Mouse (Mus musculus) stomach, embryonic 15.5 days (tissue): ENCODE measurements around the gene Fbxw10. TPM values are rescaled to one million over a fixed set of nuclear protein-coding genes. Genes with fewer than 3 reads are reported as not detected.

Source experiments
- ATAC-seq: fragments of 200-750 bp; cut with Nextera tagmentation; 2 replicates; pipeline ENCODE4 v1.8.0; 2017; ENCODE audit warnings: low read depth, moderate number of reproducible peaks, moderate TSS enrichment; ENCODE audit not compliant: insufficient read depth, low FRiP score
- H3K27ac ChIP-seq: fragments of 300-500 bp; sonication (generic); 2 replicates; pipeline ENCODE4 v1.5.1; 2015; ENCODE audit warnings: mild to moderate bottlenecking, inconsistent platforms
- H3K27me3 ChIP-seq: fragments of 300-500 bp; sonication (generic); replicated peaks from 2 replicates; pipeline ENCODE4 v1.6.1; 2015; ENCODE audit warnings: inconsistent platforms
- H3K36me3 ChIP-seq: fragments of 300-500 bp; sonication (generic); 2 replicates; pipeline ENCODE4 v1.6.1; 2015; ENCODE audit warnings: inconsistent platforms
- H3K4me1 ChIP-seq: fragments of 300-500 bp; sonication (generic); 2 replicates; pipeline ENCODE4 v1.6.1; 2015; ENCODE audit warnings: inconsistent platforms
- H3K4me2 ChIP-seq: fragments of 300-500 bp; sonication (generic); 2 replicates; pipeline ENCODE4 v1.6.1; 2015; ENCODE audit warnings: mild to moderate bottlenecking, inconsistent platforms
- H3K4me3 ChIP-seq: fragments of 300-500 bp; sonication (generic); replicated peaks from 2 replicates; pipeline ENCODE4 v1.5.1; 2015; ENCODE audit warnings: inconsistent platforms
- H3K9ac ChIP-seq: fragments of 300-500 bp; sonication (generic); 2 replicates; pipeline ENCODE4 v1.6.1; 2015; ENCODE audit warnings: inconsistent platforms
- H3K9me3 ChIP-seq: fragments of 300-500 bp; sonication (generic); 2 replicates; pipeline ENCODE4 v1.6.1; 2016; ENCODE audit warnings: inconsistent platforms
- WGBS: fragments of 180-500 bp; shearing (Covaris S2); methylation state at CpG from one replicate; pipeline ENCODE4 v1.1.7; 2015; 5-methylcytosine and 5-hydroxymethylcytosine counted together
- polyA plus RNA-seq: library from polyadenylated mRNA; unstranded; fragments of >200 nt; fragmentation: Nextera tagmentation; extraction: Ambion mirVana; gene quantifications from 2 replicates; pipeline ENCODE4 v1.2.1, GENCODE M21; 2015

Gene Fbxw10
- polyA plus RNA-seq, 1 experiment from 2014 or later: 0.33 TPM

- no peak overlapping the region for H3K27ac ChIP-seq
- H3K4me1 ChIP-seq: no peaks in the 10 kb centered on the region
- no peaks in the 10 kb centered on the region for H3K9me3 ChIP-seq
- ATAC-seq: no peak
- no peak overlapping the region for H3K4me2 ChIP-seq
- H3K36me3 ChIP-seq: no peaks in the 10 kb centered on the region; the same call in 1 of the 2 replicates
- H3K9ac ChIP-seq: no peak overlapping the region
- H3K27me3 ChIP-seq: no peaks in the 10 kb centered on the region
- WGBS: 66% methylated on average over 1 of the region's 1 CpGs
- H3K4me3 ChIP-seq: no peak overlapping the region
Observed at GRCm38 (mm10) chr11:62877391-62877790, 30.5 kb downstream of the Fbxw10 start.

- Histone ChIP-seq H3K4me1 (no peaks in the 10 kb centered on the region), H3K4me2 (peak overlapping the region; percentile 74), H3K9ac (no peak overlapping the region), H3K4me3 (peak overlapping the region; percentile 76), H3K27ac (no peak overlapping the region; the same call in 1 of the 2 replicates), H3K27me3 (no peaks in the 10 kb centered on the region), H3K36me3 (no peaks in the 10 kb centered on the region; the same call in 1 of the 2 replicates), H3K9me3 (no peaks in the 10 kb centered on the region)
- WGBS: 20% methylated on average over 9 of the region's 9 CpGs
- no peak for ATAC-seq
Observed at GRCm38 (mm10) chr11:62878728-62879127, 31.9 kb downstream of the Fbxw10 start.

- peak within 1 kb of the TSS; percentile 96 for H3K9ac ChIP-seq
- peak within 1 kb of the TSS; percentile 74 for H3K4me2 ChIP-seq
- H3K36me3 ChIP-seq: no peaks in the 10 kb centered on the region; the same call in 1 of the 2 replicates
- 1% methylated on average over 55 of the region's 55 CpGs for WGBS
- peak within 1 kb of the TSS; percentile 84 for H3K27ac ChIP-seq
- peak; percentile 97 for ATAC-seq
- H3K4me1 ChIP-seq: no peaks in the 10 kb centered on the region
- H3K9me3 ChIP-seq: no peaks in the 10 kb centered on the region
- H3K27me3 ChIP-seq: no peaks in the 10 kb centered on the region
- H3K4me3 ChIP-seq: peak within 1 kb of the TSS; percentile 76
Observed at GRCm38 (mm10) chr11:62879220-62880048, 32.6 kb downstream of the Fbxw10 start, which contains the start of gene Tvp23b. Tvp23b (plus strand) TSS chr11:62879455.

- Histone ChIP-seq H3K4me2 (no peak overlapping the region), H3K27me3 (no peaks in the 10 kb centered on the region), H3K27ac (no peak overlapping the region), H3K36me3 (peaks cover 3% of the 10 kb centered on the region; the same call in 1 of the 2 replicates), H3K9me3 (no peaks in the 10 kb centered on the region), H3K4me1 (no peaks in the 10 kb centered on the region), H3K4me3 (no peak overlapping the region), H3K9ac (no peak overlapping the region)
- 81% methylated on average over 8 of the region's 8 CpGs for WGBS
- no peak for ATAC-seq
Observed at GRCm38 (mm10) chr11:62883407-62883806, 36.5 kb downstream of the Fbxw10 start.

- no peaks in the 10 kb centered on the region for H3K4me1 ChIP-seq
- no peaks in the 10 kb centered on the region for H3K27me3 ChIP-seq
- ATAC-seq: no peak
- H3K4me3 ChIP-seq: no peak overlapping the region
- no peak overlapping the region for H3K27ac ChIP-seq
- H3K4me2 ChIP-seq: no peak overlapping the region
- no peaks in the 10 kb centered on the region for H3K9me3 ChIP-seq
- peaks cover 3% of the 10 kb centered on the region; the same call in 1 of the 2 replicates for H3K36me3 ChIP-seq
- WGBS: 68% methylated on average over 5 of the region's 5 CpGs
- no peak overlapping the region for H3K9ac ChIP-seq
Observed at GRCm38 (mm10) chr11:62885323-62885722, 38.5 kb downstream of the Fbxw10 start.

- Histone ChIP-seq H3K9me3 (no peaks in the 10 kb centered on the region), H3K4me1 (no peaks in the 10 kb centered on the region), H3K4me3 (no peak overlapping the region), H3K36me3 (peaks cover 9% of the 10 kb centered on the region; the same call in 1 of the 2 replicates), H3K4me2 (no peak overlapping the region), H3K27me3 (no peaks in the 10 kb centered on the region), H3K9ac (no peak overlapping the region), H3K27ac (no peak overlapping the region)
- ATAC-seq: no peak
- 93% methylated on average over 4 of the region's 4 CpGs for WGBS
Observed at GRCm38 (mm10) chr11:62890796-62891195, 43.9 kb downstream of the Fbxw10 start.

GRCm38 (mm10) chr11:62891763-62892162 lies 44.9 kb downstream of the Fbxw10 start:
- ATAC-seq: no peak
- Histone ChIP-seq H3K36me3 (peaks cover 9% of the 10 kb centered on the region; the same call in 1 of the 2 replicates), H3K27ac (no peak overlapping the region), H3K27me3 (no peaks in the 10 kb centered on the region), H3K4me3 (no peak overlapping the region), H3K4me1 (no peaks in the 10 kb centered on the region), H3K4me2 (no peak overlapping the region), H3K9me3 (no peaks in the 10 kb centered on the region), H3K9ac (no peak overlapping the region)
- 87% methylated on average over 11 of the region's 11 CpGs for WGBS

GRCm38 (mm10) chr11:62901699-62902323 lies 54.9 kb downstream of the Fbxw10 start:
- ATAC-seq: no peak
- H3K4me2 ChIP-seq: no peak overlapping the region
- H3K36me3 ChIP-seq: no peaks in the 10 kb centered on the region
- 29% methylated on average over 12 of the region's 12 CpGs for WGBS
- H3K4me1 ChIP-seq: no peaks in the 10 kb centered on the region
- no peak overlapping the region for H3K9ac ChIP-seq
- H3K4me3 ChIP-seq: no peak overlapping the region
- no peaks in the 10 kb centered on the region for H3K27me3 ChIP-seq
- no peaks in the 10 kb centered on the region for H3K9me3 ChIP-seq
- no peak overlapping the region for H3K27ac ChIP-seq

GRCm38 (mm10) chr11:62903871-62904495 lies 57.1 kb downstream of the Fbxw10 start:
- no peaks in the 10 kb centered on the region for H3K27me3 ChIP-seq
- no peak overlapping the region for H3K4me2 ChIP-seq
- WGBS: 73% methylated on average over 6 of the region's 6 CpGs
- no peak overlapping the region for H3K4me3 ChIP-seq
- H3K9me3 ChIP-seq: no peaks in the 10 kb centered on the region
- no peak overlapping the region for H3K9ac ChIP-seq
- H3K27ac ChIP-seq: no peak overlapping the region
- H3K36me3 ChIP-seq: no peaks in the 10 kb centered on the region
- no peaks in the 10 kb centered on the region for H3K4me1 ChIP-seq
- ATAC-seq: no peak

- no peak for ATAC-seq
- no peaks in the 10 kb centered on the region for H3K36me3 ChIP-seq
- H3K27me3 ChIP-seq: no peaks in the 10 kb centered on the region
- no peak overlapping the region for H3K9ac ChIP-seq
- H3K4me3 ChIP-seq: no peak overlapping the region
- H3K9me3 ChIP-seq: no peaks in the 10 kb centered on the region
- 72% methylated on average over 3 of the region's 3 CpGs for WGBS
- no peak overlapping the region for H3K4me2 ChIP-seq
- no peak overlapping the region for H3K27ac ChIP-seq
- H3K4me1 ChIP-seq: no peaks in the 10 kb centered on the region
Observed at GRCm38 (mm10) chr11:62909720-62910306, 62.9 kb downstream of the Fbxw10 start.

- Histone ChIP-seq H3K36me3 (no peaks in the 10 kb centered on the region), H3K4me3 (no peak overlapping the region), H3K9ac (no peak overlapping the region), H3K4me1 (no peaks in the 10 kb centered on the region), H3K27me3 (no peaks in the 10 kb centered on the region), H3K4me2 (no peak overlapping the region), H3K27ac (peak overlapping the region; percentile 44; the same call in 1 of the 2 replicates), H3K9me3 (no peaks in the 10 kb centered on the region)
- ATAC-seq: no peak
- WGBS: 53% methylated on average over 8 of the region's 8 CpGs
Observed at GRCm38 (mm10) chr11:62911362-62911761, 64.5 kb downstream of the Fbxw10 start.
